Mouse (Mus musculus): Measurements from ENCODE around the gene Zmynd8.

The Zmynd8 gene

GRCm38 (mm10) chr2:165898202-165899194, at the start of gene Zmynd8:
Zmynd8 (minus strand) TSS chr2:165899016.
- peak; percentile 52 for DNase-seq

- DNase-seq, result no peak
Observed at GRCm38 (mm10) chr2:165948007-165948406, 49.2 kb upstream of the Zmynd8 start.

- no peak for DNase-seq
Observed at GRCm38 (mm10) chr2:165946046-165946564, 47.3 kb upstream of the Zmynd8 start.

GRCm38 (mm10) chr2:165944576-165945351, 45.9 kb upstream of the Zmynd8 start:
- DNase-seq, result no peak

- no peak for DNase-seq
Observed at GRCm38 (mm10) chr2:165943113-165943512, 44.3 kb upstream of the Zmynd8 start.

- no peak for DNase-seq
Observed at GRCm38 (mm10) chr2:165936106-165936505, 37.3 kb upstream of the Zmynd8 start.

- DNase-seq, result no peak
Observed at GRCm38 (mm10) chr2:165927705-165928104, 28.9 kb upstream of the Zmynd8 start.

GRCm38 (mm10) chr2:165926191-165926590, 27.4 kb upstream of the Zmynd8 start:
- DNase-seq, result no peak

- DNase-seq, result peak; percentile 74
Observed at GRCm38 (mm10) chr2:165925144-165925543, 26.3 kb upstream of the Zmynd8 start.

- DNase-seq, result no peak
Observed at GRCm38 (mm10) chr2:165924695-165925094, 25.9 kb upstream of the Zmynd8 start.

GRCm38 (mm10) chr2:165923715-165924114, 24.9 kb upstream of the Zmynd8 start:
- no peak for DNase-seq

- no peak for DNase-seq
Observed at GRCm38 (mm10) chr2:165922994-165923393, 24.2 kb upstream of the Zmynd8 start.

GRCm38 (mm10) chr2:165922047-165922728, 23.4 kb upstream of the Zmynd8 start:
- no peak for DNase-seq

- peak; percentile 85 for DNase-seq
Observed at GRCm38 (mm10) chr2:165914298-165914697, 15.5 kb upstream of the Zmynd8 start.

- no peak for DNase-seq
Observed at GRCm38 (mm10) chr2:165913073-165913472, 14.3 kb upstream of the Zmynd8 start.

GRCm38 (mm10) chr2:165909731-165910130, 10.9 kb upstream of the Zmynd8 start:
- DNase-seq, result no peak

- DNase-seq, result peak; percentile 44
Observed at GRCm38 (mm10) chr2:165907199-165907598, 8.4 kb upstream of the Zmynd8 start.

- DNase-seq, result peak; percentile 77
Observed at GRCm38 (mm10) chr2:165906332-165906945, 7.6 kb upstream of the Zmynd8 start.

GRCm38 (mm10) chr2:165901127-165901384, 2.2 kb upstream of the Zmynd8 start:
- no peak for DNase-seq

GRCm38 (mm10) chr2:165900351-165901126, 1.7 kb upstream of the Zmynd8 start:
- DNase-seq, result peak; percentile 63

GRCm38 (mm10) chr2:165899923-165900322, 1.1 kb upstream of the Zmynd8 start:
- DNase-seq, result peak; percentile 41

- no peak for DNase-seq
Observed at GRCm38 (mm10) chr2:165899474-165899873, 658 bp upstream of the Zmynd8 start.
